Mouse (Mus musculus): ENCODE measurements around the gene Prickle1. TPM values are rescaled to one million over a fixed set of nuclear protein-coding genes. Genes with fewer than 3 reads are reported as not detected.
A peak's percentile ranks its signal among the peaks of the same experiment; 100 is the strongest.

Prickle1 gene
- polyA plus RNA-seq (2012; rRNA removed), result 1.7 and 1.9 TPM in 2 replicates

DNA sequence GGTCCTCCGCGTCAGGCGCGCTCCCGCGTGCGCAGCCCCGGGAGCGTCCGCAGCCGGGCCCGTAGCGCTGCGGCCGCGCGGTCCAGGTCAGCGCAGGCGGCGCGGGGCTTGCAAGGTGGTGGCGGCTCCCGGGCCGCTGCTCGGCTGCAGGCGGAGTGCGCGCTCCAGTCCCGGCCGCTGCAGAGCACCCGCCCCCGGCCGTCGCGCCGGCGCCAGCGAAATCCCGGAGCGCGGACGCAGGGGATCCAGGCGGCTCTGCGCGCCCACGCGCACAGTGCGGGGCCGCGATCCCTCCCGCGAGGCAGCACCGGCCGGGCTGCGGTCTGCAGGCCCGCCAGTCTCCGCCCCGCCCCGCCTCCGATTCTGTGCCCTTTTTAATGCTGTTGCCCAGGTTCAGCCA lies at the start of gene Prickle1:
TSS of gene Prickle1 (minus strand) at position 146 of the 400 bp plus-strand sequence.
- WGBS, result under 1% methylated on average over 60 of the region's 60 CpGs
- no peaks in the 10 kb centered on the region for H3K36me3 ChIP-seq (ENCODE audit: control insufficient read depth, insufficient read depth, low read length)
- no peaks in the 10 kb centered on the region for H3K27me3 ChIP-seq (ENCODE audit: control insufficient read depth, insufficient read depth, low read length)
- peak within 1 kb of the TSS; percentile 71 for H3K4me3 ChIP-seq (ENCODE audit: low read depth, low read length)
- no peak; the same call in 1 of the 2 replicates for TF ChIP-seq POLR2A (IDR thresholded peaks at IDR 0.05; ENCODE audit: low read depth, low read length)
- TF ChIP-seq CTCF (IDR thresholded peaks at IDR 0.05; ENCODE audit: extremely low read depth, insufficient read length, insufficient replicate concordance, low read depth, low read length), result no peak
- H3K27ac ChIP-seq (ENCODE audit: insufficient read depth, low read depth, low read length), result peak within 1 kb of the TSS; percentile 60
- H3K4me1 ChIP-seq (ENCODE audit: control insufficient read depth, insufficient read depth, insufficient read length, low read length), result peaks cover 8% of the 10 kb centered on the region

DNA sequence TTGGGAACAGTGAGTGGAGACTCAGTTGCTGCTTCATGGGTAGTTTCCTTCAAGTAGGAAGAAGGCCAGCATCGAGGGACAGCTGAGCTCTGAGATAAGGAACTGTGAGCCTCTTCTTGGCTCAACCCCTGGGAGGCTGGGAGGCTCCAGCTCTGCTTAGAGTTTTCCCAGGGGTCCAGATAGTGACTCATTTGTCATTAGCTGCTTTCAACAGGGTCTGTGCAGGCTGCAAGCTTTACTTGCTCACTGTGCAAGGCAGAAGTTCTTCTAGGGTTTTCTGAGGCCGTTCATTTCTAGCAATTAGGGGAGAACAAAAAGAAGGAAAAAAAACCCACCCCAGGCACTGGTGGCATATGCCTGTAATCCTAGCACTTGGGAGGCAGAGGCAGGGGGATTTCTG lies 44.5 kb upstream of the Prickle1 start:
- WGBS, result 67% methylated on average over 2 of the region's 2 CpGs
- no peaks in the 10 kb centered on the region for H3K4me1 ChIP-seq (ENCODE audit: control insufficient read depth, insufficient read depth, insufficient read length, low read length)
- TF ChIP-seq POLR2A (IDR thresholded peaks at IDR 0.05; ENCODE audit: low read depth, low read length), result no peak
- TF ChIP-seq CTCF (IDR thresholded peaks at IDR 0.05; ENCODE audit: extremely low read depth, insufficient read length, insufficient replicate concordance, low read depth, low read length), result no peak
- H3K4me3 ChIP-seq (ENCODE audit: low read depth, low read length), result no peak overlapping the region
- H3K36me3 ChIP-seq (ENCODE audit: control insufficient read depth, insufficient read depth, low read length), result no peaks in the 10 kb centered on the region
- H3K27ac ChIP-seq (ENCODE audit: insufficient read depth, low read depth, low read length), result no peak overlapping the region
- no peaks in the 10 kb centered on the region for H3K27me3 ChIP-seq (ENCODE audit: control insufficient read depth, insufficient read depth, low read length)

DNA sequence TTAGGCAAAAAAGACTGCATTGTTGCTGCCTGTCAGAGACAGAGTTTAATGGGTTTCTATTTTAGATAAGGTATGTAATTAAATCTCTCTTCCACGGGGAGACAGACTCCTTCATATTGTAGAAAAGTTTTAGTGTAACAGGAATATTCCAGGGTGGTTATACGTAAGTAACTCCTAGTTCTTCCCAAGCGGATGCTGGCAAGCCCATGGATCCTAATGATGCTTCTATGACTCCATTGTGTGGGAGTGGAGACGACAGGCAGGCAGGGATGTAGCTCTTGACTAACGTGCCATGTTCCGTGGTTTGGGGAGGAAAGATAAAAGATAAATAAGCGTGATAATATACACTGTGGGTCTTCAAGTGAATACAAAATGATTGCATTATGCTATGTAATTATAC lies 41.3 kb upstream of the Prickle1 start:
- 67% methylated on average over 7 of the region's 7 CpGs for WGBS
- TF ChIP-seq POLR2A (IDR thresholded peaks at IDR 0.05; ENCODE audit: low read depth, low read length) (no peak), CTCF (IDR thresholded peaks at IDR 0.05; ENCODE audit: extremely low read depth, insufficient read length, insufficient replicate concordance, low read depth, low read length) (no peak)
- H3K27ac ChIP-seq (ENCODE audit: insufficient read depth, low read depth, low read length), result no peak overlapping the region
- H3K4me1 ChIP-seq (ENCODE audit: control insufficient read depth, insufficient read depth, insufficient read length, low read length), result no peaks in the 10 kb centered on the region
- H3K27me3 ChIP-seq (ENCODE audit: control insufficient read depth, insufficient read depth, low read length), result no peaks in the 10 kb centered on the region
- no peak overlapping the region for H3K4me3 ChIP-seq (ENCODE audit: low read depth, low read length)
- H3K36me3 ChIP-seq (ENCODE audit: control insufficient read depth, insufficient read depth, low read length), result no peaks in the 10 kb centered on the region

DNA sequence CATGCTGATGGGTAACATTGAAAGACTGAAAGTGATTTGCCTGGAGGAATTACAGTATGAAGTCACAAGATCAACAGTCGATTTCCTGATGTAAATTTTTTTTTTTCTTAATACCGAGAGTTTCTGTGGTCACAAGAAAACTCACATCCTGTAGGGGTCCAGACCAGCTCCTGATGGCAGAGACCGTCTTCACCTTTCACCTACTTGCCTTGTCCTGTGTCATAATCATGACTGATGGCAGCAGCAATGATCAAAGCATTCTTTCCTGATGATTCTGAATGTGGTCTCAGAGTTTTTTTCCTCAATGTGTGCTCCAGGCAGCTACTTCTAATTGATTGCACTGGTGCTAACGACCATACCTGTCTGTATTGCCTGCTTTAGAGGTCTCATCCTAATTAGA lies 39.9 kb upstream of the Prickle1 start:
- TF ChIP-seq POLR2A (IDR thresholded peaks at IDR 0.05; ENCODE audit: low read depth, low read length) (no peak), CTCF (IDR thresholded peaks at IDR 0.05; ENCODE audit: extremely low read depth, insufficient read length, insufficient replicate concordance, low read depth, low read length) (no peak)
- Histone ChIP-seq H3K4me3 (ENCODE audit: low read depth, low read length) (no peak overlapping the region), H3K36me3 (ENCODE audit: control insufficient read depth, insufficient read depth, low read length) (no peaks in the 10 kb centered on the region), H3K27me3 (ENCODE audit: control insufficient read depth, insufficient read depth, low read length) (no peaks in the 10 kb centered on the region), H3K27ac (ENCODE audit: insufficient read depth, low read depth, low read length) (no peak overlapping the region), H3K4me1 (ENCODE audit: control insufficient read depth, insufficient read depth, insufficient read length, low read length) (no peaks in the 10 kb centered on the region)
- WGBS, result 51% methylated on average over 4 of the region's 4 CpGs

DNA sequence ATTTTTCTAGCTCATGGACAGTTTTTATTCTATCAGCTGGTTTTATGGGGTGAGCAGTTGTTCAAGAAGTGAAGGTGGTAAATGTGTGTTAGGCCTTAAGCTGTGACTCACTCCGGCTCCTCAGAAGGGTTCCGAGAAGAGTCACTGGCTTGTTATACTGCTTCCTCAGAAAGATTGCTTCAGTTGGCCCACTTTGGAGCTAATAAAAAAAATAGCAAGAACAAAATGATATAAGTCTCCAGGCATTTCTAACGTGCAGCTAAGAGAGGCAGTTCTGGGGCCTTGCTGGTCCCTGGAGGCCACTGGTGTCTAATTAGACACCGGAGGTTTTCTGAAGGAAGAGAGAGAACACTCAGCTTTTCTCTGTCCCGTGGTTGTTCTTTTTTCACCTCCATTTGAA lies 38.8 kb upstream of the Prickle1 start:
- TF ChIP-seq POLR2A (IDR thresholded peaks at IDR 0.05; ENCODE audit: low read depth, low read length), result no peak
- TF ChIP-seq CTCF (IDR thresholded peaks at IDR 0.05; ENCODE audit: extremely low read depth, insufficient read length, insufficient replicate concordance, low read depth, low read length), result no peak
- Histone ChIP-seq H3K27me3 (ENCODE audit: control insufficient read depth, insufficient read depth, low read length) (no peaks in the 10 kb centered on the region), H3K4me1 (ENCODE audit: control insufficient read depth, insufficient read depth, insufficient read length, low read length) (no peaks in the 10 kb centered on the region), H3K36me3 (ENCODE audit: control insufficient read depth, insufficient read depth, low read length) (no peaks in the 10 kb centered on the region), H3K4me3 (ENCODE audit: low read depth, low read length) (no peak overlapping the region), H3K27ac (ENCODE audit: insufficient read depth, low read depth, low read length) (no peak overlapping the region)
- 82% methylated on average over 5 of the region's 5 CpGs for WGBS

DNA sequence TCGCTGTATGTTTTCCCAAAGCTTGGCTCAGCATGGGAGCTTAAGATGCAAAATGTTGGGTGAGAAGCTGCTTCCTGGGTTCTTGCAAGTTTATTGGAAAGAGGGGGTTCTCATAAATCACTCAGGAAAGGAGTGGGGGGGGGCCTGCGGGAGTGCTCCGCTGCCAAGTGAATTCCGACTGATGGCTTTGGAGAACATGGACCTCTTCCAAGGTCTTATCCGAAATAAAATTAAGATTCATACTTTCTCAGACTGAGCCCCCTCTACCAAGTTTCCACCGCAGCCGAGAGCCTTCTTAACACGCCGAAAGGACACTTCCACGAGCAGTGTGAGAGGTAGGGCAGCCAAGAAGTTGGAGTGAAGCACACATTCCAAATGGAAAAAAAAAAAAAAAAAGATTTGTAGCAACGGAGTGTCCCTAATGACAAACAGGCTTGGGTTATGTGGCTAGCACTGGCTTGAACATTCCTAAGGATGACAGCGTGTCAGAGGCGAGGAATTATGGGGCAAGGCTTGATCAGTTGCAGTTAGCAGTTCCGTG lies 34.4 kb upstream of the Prickle1 start:
- no peaks in the 10 kb centered on the region for H3K4me1 ChIP-seq (ENCODE audit: control insufficient read depth, insufficient read depth, insufficient read length, low read length)

DNA sequence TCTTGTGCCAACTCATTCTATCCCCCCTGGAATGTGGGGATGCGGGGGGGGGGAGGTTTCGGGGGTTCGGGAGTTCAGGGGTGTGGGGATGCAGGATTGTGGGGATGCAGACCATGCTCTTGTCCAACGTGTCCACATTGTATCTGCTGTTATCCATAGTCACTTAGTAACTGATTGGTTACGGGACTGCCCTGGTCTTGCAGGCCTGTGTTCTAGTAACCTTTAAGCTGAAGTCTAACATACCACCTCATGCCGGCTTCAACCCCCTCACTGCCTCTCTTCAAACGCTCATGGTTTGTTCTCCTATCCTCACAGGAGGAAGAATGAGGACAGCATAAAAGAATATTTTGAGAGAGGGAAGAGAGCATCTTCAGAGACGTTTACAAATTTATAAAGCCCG lies 33.5 kb upstream of the Prickle1 start:
- H3K36me3 ChIP-seq (ENCODE audit: control insufficient read depth, insufficient read depth, low read length), result no peaks in the 10 kb centered on the region
- H3K4me3 ChIP-seq (ENCODE audit: low read depth, low read length), result no peak overlapping the region
- TF ChIP-seq CTCF (IDR thresholded peaks at IDR 0.05; ENCODE audit: extremely low read depth, insufficient read length, insufficient replicate concordance, low read depth, low read length) (no peak), POLR2A (IDR thresholded peaks at IDR 0.05; ENCODE audit: low read depth, low read length) (no peak)
- H3K27ac ChIP-seq (ENCODE audit: insufficient read depth, low read depth, low read length), result no peak overlapping the region
- H3K27me3 ChIP-seq (ENCODE audit: control insufficient read depth, insufficient read depth, low read length), result no peaks in the 10 kb centered on the region
- no peaks in the 10 kb centered on the region for H3K4me1 ChIP-seq (ENCODE audit: control insufficient read depth, insufficient read depth, insufficient read length, low read length)
- 84% methylated on average over 9 of the region's 9 CpGs for WGBS

More for the DNA sequence above, 34.4 kb upstream of the Prickle1 start:
- Histone ChIP-seq H3K4me3 (ENCODE audit: low read depth, low read length) (no peak overlapping the region), H3K36me3 (ENCODE audit: control insufficient read depth, insufficient read depth, low read length) (no peaks in the 10 kb centered on the region), H3K27me3 (ENCODE audit: control insufficient read depth, insufficient read depth, low read length) (no peaks in the 10 kb centered on the region), H3K27ac (ENCODE audit: insufficient read depth, low read depth, low read length) (no peak overlapping the region)
- TF ChIP-seq CTCF (IDR thresholded peaks at IDR 0.05; ENCODE audit: extremely low read depth, insufficient read length, insufficient replicate concordance, low read depth, low read length), result no peak
- no peak for TF ChIP-seq POLR2A (IDR thresholded peaks at IDR 0.05; ENCODE audit: low read depth, low read length)
- 84% methylated on average over 14 of the region's 14 CpGs for WGBS

Data from small intestine, adult 2 months (tissue).